Mouse (Mus musculus) left cerebral cortex, adult 9 months (tissue): ENCODE measurements around the gene Tll1.

ENCODE experiments used
- DNase-seq, 2 experiments: peaks; one replicate each; pipeline ENCODE4 v3.0.0; 2022; ENCODE audit warnings: low spot score in 2 of 2

The Tll1 gene

DNA sequence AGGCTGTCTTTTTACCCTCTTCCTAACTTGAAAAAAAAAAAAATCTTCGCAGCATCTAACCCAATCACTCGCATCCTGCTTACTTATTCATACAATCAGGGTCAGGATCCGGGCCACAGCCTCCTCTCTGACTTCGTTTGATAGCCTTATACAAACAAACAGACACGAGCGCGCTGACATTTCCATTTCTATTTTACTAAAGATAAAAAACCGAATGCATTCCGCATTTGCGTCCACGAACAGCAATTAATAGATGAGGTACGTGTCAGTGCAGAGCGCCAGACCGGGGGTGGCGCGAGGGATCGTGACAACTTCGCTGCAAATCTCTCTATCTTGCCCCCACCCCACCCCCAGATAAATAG lies at the start of gene Tll1:
Gene Tll1, minus strand, starts transcription at position 248 of the 362 bp plus-strand sequence.
- DNase-seq: peak in 1 of 2 experiments; percentile 6

DNA sequence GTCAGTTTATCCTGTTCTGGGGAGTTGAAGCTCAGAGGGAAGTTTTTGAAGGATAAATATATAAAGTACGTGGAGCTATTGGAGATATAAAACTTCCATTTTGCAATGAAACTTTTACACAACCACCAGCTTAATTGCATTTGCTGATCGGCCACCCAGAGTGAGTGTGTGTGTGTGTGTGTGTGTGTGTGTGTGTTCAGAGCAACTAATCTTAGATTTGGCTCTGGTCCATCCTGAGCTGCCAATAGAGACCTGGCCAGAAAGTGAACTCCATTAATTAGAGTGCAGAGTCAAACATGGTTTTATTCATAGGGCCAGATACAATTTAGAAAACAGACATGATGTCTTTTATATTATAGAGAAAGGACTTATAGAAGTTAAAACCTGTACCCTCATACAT lies 32.6 kb upstream of the Tll1 start:
- no peak for DNase-seq

DNA sequence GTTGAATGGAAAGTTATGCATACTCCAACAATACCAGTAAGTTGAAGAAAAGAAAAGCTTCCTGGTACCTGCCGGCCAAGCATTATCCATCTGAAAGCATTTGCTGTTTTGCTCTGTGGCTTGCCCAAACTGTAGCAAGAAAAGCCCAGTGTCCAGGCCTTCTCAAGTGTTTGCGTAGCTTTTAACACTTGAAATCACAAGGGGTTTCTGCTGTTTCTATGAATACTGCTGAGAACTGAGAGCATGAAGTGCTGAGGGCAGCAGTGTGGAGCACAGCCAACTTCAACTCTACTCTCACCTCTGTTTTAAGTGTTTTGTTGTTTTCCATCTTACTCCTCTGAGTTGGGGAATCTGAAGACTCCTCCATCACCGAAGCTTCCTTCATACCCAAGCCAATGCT lies 15.5 kb upstream of the Tll1 start:
- DNase-seq: no peak

DNA sequence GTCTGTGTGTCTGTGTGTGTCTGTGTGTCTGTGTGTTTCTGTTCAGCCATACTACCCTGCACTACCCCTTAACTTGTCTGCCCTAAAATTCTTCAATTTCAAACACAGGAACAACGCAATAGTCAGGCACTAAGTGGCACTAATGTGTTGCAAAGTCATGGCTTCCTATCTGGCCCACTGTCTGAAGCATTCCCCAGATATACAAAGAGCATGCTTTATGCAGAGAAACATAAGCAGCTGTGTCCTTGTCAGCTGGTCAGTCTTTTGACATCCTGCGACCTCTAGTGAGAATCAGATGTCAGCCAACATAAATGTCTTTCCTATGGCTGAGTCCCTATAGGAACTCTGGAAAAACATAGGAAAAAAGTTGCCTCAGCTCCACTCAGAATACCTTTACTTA lies 11.6 kb upstream of the Tll1 start:
- DNase-seq: no peak

DNA sequence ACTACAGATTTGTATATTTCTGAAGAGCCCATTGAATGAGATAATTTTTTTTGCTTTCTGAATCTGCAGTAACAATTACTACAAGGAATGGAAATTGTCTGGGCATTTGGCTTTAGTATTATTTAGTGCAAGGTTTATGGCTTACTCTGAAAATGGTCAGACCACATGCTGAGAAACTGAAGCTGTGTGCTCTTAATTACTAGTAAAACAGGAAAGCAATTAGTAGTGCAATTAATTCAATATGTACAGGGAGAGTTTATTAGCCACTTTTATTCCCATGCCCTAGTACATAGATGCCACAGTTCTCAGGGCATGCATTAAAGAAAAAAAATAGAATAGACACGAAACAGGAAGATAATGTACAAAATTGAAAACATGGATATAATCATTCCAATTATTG lies 10.2 kb upstream of the Tll1 start:
- no peak for DNase-seq

DNA sequence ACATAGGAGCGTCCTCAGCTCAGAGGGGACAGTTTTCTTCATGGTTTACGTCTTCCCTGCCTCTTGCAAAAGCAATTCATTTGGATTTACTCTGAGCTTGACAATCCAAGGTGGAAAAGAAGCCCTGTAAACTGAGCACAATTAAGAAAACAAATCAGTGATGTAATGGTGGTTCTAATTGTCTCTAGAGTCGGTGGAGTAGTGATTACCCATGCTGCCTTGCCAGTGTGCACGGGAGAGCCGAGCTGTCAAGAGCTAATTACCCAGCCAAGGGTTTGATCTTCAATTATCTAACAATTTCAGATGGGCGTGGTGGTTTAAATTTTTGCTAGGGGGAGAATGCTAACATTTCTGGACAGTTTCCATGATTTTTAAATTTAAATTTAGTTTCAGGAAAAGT lies 9.3 kb upstream of the Tll1 start:
- DNase-seq: no peak

DNA sequence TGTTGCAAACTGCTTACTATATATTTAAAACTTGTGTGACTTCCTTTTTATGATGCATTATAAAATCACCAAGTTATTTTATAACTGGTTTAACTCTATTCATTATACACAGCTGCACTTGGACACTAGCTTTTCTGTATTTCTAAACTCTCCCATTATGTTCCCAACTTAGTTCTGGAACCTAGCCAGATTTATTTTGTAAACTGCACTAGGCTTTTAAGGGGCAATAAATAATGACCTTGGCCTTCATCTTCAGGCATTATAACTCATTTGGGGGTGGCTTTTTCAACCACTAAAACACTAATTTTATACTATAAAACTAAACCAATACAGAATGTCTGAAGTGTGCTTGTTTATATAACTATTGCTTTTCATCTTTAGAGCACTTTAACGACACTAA lies 8.8 kb upstream of the Tll1 start:
- no peak for DNase-seq

DNA sequence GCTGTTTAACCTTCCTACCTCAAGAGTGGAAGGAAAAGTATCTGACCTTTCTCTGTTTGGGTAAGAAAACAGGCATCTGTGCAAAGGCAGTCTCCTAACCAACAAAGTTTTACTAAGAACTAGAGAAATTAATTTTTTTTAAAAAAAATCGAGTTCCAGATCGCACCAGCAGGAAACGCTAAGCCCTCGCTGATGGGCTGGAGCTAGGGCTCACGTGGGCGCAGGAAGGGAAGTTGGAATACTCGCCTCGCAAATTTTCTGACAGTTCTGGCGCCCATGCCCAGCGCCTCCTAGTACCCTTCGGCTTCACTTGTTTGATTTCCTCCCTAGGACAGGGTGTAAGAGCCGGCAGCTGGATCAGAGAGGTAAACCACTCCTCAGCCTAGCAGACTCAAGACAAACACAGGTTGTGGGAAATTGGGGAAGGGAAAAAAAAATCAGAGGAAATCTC lies 365 bp upstream of the Tll1 start:
- DNase-seq: peak in 1 of 2 experiments; percentile 17

DNA sequence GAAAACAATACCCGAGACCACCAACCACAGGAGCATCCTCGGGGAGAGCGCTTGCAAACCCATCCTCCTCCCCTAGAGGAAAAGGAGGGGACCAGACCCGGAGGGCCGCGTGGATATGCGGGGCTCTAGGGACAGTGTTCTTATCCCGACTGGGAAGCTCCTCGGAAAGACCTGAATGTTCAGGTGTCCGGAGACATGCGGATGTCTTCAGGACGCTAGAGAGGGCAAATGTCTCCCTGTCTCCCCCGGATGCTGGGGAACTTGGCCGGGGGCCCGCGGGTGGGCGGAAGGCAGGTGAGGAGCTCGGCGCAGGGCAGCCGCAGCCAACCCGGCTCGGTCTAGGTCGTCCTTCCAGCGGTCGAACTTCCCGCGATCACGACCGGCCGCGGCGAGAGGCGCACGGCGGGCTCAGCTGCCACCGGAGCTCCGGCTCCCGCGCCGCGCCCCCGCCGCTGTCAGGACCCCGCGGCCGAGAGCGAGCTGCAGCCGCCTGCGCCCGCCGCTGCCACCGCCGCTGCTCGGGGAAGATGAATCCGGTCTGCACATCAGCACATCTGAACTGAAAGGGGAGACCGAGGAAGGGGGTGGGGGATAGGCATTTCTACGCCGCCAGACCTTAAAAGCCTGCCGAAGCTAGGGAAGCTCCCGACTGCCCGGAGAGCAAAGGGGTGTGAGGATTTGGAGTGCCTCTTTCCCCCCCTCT lies 599 bp downstream of the Tll1 start:
- DNase-seq: peak in 1 of 2 experiments; percentile 15

DNA sequence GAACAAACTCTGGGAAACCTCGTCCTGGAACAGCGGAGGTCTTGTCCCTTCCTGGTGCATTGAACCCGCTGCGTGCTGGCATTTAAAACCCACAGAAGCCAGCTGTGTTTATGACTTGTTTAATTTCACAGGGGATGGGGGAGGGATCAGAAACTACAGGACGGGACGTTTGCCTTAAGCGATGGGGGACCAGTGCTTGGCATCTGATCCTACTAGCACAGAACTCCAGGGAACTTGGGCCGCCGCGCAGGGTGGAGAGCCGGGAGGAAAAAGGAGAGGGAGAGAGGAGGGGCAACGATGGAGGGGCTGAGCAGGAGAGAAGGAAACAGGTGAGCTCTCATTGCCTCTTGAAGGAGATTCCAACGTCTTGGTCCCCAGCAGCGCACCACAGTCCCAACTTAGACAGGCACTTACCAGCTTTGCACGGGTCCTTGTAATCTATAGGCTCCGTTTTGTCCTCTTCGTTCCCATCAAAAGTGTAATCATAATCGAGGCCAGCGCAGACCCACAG lies 1.2 kb downstream of the Tll1 start:
- DNase-seq: peak in 1 of 2 experiments; percentile 2

DNA sequence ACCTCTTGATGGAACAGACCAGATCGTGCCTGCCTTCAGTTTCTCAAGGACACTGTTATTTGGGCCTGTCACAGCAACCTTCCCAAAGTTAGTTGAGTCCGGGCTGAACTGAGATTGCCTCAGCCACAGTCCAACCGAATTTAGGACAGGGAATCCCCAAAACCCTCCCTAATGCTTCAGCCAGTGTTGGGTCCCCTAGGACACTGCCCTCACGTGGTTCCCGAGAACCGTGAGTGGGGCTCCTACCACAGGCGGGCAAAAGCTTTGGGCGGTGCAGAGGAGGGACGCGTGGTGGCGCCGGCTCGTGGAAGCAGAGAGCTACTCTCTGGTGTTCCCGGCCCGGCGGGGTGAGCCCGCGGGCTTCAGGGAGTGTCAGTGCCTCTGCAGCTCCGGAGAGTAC lies 1.9 kb downstream of the Tll1 start:
- DNase-seq: peak in 1 of 2 experiments; percentile 19

DNA sequence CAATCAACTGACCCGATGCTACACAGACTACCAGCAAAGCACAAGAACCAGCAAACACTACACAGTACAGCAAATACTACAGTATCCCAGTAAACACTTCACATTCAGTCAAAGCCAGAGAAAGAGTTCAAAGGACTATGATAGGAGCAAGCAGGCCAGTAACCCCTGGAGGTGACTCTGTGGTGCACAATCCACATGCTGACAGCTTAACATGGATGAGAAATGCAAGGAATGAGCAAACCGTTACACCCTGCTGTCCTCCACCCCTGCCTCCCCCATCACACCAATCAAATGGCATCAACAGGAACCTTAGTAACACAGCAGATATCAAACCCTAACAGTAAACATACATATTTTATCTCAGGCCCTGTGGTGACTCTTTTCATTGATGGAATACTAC lies 7.7 kb downstream of the Tll1 start:
- no peak for DNase-seq

DNA sequence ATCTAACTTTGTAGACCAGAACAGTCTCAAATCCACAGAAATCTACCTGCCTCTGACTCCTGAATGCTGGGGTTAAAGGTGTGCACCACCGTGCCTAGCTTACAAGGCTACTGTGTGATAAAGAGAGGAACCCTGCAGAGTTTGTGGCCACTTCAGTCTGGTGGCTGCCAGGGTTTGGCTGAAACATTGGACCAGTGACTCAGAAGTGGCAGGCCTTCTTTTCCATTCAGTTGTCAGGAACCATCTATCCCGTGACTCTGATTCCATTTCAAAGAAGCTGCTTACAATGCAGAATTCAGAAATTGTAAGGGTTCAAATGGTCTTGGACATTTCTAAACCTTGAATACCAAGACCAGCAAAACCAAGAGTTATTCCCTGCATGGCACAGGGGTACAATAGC lies 12.7 kb downstream of the Tll1 start:
- no peak for DNase-seq

DNA sequence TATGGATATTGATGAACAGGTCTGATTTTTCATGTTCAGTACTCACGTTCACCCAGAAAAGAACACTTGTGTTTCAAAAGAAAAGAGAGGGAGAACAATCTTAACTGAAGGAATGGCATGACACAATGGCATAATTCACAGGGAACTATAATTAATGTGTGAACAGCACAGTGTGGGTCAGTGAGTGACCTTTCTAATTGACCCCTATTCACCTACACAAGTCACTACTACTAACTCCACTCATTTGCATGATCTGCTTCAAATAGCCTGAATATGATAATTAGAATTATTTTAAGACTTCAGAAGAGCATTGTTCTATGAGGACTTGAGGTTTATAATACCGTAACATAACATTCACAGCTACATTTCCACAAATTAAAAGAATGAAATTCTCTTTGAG lies 18.2 kb downstream of the Tll1 start:
- DNase-seq: no peak

DNA sequence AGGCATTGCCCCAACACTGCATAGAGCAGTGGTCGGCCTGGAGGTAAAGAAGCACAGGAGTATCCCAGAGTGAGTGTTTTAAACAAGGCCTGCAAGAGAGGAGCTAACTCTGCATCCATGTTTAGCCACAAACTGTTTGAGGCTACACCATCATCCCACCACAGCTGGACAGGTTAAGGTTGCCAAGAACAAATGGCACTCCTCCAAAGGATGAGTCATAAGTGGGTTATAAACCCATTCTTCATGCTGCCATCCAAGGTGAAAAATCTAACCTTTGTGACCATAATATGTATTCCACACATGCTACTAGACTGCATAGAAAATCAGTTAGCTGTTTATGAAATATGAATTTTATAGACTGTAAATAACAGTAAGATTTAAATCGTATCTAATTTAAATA lies 29.1 kb downstream of the Tll1 start:
- DNase-seq: no peak

DNA sequence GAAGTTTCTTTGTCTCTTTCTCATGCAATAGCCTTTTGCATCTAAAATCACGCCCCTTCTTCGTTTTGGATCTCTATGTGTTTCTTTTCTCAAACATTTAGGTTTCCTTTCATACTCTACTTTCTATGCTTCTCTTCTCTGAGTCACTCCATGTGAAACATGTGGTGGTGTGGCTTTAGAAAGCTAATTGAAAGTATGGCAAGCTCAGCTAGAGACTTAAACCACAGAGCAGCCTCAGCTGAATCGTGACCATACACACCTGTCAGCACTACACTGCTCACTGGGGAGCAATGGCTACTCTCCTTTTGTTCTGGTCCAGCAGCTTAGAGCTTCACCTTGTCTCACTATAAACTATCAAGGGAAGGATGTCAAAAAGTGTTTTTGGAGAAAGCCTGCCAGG lies 31.2 kb downstream of the Tll1 start:
- no peak for DNase-seq

DNA sequence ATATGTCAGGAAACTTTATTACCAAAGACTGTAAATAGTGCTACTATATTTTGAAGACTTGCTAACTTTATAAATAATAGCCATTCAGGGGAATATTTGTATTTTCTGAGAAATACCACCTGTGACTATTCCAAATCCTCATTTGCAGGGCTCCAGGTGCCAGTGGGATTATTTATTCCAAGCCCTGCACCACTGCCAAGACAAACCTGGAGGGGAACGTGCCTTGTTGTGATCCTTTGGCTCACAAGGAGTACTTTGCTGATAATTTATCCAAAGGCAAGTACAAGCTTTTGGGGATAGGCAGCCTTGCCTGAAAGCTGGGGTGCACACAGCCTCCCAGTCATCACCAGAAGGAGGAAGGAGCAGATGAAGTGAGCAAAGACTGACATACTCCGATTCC lies 32.3 kb downstream of the Tll1 start:
- DNase-seq: no peak

DNA sequence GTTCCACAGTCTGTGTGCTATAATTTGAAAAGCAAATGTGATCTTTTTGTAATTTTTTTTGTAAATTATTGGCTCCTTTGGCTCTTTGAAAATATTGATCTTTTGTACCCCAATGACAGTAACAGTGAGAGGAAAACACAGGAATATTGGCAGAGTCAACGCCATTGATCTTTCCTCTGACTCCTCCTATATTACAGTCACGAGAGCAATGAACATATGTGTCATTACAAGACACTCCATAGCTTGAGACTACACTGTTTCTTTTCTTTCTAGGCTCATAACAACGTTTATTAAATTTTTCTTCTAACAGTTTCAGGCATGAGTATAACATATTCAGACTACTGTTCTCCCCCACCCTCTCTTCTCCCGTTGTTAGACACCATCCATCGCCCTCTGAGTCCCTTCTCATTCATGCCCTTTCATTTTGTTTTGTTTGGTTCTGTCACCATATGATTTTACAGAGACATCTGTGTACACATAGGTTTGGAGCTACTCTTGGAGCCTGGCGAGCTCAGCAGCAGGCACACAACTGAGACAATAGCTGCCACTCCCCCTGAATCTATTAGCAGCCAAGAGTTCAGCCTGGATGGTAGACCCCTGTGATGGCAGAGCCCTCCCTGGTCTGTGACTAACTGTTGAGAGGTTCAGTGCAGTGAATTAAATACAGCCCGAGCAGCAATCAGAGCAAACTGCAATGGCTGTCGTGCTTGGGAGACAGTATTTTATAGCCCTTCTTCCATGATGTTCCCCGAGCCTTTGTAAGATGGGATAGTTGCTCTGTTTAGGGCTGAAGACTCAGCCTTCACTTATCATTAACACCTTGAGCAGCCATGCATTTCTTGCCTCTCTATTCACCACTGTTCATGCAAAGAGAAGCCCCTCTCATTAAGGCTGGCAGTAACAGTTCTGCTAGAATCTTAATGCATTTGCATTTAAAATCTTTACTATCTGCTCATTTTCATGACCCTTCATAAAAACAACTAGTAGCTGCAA lies 52.9 kb downstream of the Tll1 start:
- DNase-seq: no peak

DNA sequence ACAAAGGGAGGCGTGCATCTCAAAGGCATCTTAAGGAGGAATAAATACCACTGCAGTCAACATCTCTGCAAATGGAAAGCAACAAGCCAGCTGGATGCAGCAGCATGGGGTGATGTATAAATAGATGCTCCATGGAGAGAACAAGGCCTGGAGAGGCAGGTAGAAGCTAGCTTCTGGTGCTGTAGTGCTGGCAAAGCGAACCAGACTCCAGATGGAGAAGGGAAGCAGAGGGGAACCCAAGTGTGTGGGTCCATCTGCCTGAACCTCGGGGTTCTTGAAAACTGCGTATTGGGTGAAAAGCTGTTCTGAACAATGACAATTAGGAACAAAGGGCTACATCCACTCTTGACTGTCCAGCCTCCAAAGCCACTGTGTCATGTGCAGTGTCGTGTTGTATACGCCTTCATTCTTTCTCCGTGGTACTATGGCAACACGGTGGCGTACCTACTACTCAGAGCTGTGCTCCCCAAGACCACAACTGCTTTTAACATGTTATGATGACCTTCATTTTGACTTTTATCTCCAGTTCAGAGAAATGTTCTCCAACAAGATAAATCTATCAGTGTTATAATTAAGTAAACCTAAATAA lies 53.8 kb downstream of the Tll1 start:
- DNase-seq: peak; percentile 27 to 52

DNA sequence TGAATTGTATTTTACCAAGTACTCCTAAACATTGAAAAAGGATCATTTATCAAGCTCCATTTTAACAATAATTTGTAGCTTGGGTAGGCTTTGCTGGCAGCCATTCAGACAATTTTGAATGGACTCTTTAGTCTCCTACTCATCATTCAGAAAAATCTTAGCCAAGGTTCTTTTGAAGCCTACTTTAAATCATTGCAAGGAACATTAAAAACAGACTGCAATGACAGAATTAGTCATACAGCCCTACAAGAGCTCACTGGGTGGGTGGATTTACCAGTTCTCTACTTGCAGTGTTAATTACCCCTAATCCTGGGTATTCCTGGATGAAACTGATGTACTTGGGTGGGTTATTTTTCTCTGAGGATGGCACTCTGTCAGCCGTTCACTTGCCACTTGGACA lies 69.5 kb downstream of the Tll1 start:
- peak; percentile 9 to 33 for DNase-seq

DNA sequence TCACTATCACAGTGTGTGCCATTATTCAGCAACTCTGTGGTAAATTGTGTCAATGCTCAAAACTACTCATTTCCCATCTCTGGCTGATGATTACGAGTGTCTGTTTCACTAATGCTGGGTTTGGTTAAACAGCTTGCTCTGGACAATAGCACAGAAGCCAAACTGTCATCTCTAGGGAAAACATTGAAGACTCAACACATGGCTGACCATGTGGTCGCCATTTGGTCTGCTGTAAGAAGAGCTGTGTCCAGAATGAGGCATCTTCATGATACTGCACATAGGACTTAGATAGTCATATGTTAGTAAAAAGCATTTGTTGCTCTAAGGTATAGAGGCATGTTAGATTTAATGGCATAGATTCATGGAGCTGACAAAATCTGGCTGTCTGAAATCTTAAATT lies 98.9 kb downstream of the Tll1 start:
- DNase-seq: no peak

DNA sequence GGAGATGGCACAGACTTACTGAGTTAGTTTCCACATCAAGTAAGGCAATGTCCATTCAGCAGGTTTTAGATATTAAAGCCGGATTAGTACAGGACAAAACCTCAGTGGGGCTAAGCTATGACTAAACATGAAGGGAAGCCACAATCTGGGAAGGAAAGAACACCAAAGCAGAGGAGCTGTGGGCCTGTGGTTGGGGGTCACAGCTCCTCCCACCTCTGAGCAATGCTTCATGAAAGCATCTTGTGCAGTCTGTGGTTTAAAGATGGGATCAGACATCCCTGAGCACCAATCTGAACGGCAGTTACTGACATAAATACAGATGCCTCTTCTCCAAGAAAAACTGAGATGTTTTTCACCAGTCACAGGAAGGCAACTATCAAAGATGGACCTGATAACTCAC lies 132.7 kb downstream of the Tll1 start:
- DNase-seq: no peak
